Mouse (Mus musculus): Measurements from ENCODE around the gene Apom.
A peak's percentile ranks its signal among the peaks of the same experiment; 100 is the strongest.

GRCm38 (mm10) chr17:35134801-35135590 is 3.1 kb upstream of the Apom start, which contains the start of gene Bag6:
- TF ChIP-seq CTCF (IDR thresholded peaks at IDR 0.05; ENCODE audit: control insufficient read depth, insufficient read depth, insufficient read length) (no peak), MYOG (IDR thresholded peaks at IDR 0.05; ENCODE audit: control insufficient read depth, extremely low read depth, insufficient read length) (no peak), USF1 (IDR thresholded peaks at IDR 0.05; ENCODE audit: low read depth) (no peak), MYOD1 (IDR thresholded peaks at IDR 0.05; ENCODE audit: control insufficient read depth, insufficient read length, low read depth) (no peak), CEBPB (IDR thresholded peaks at IDR 0.05; ENCODE audit: low read depth) (no peak), MAX (IDR thresholded peaks at IDR 0.05) (peak; percentile 99)
